In genomic region chr5:105011570-105011969, GRCm38 (mm10) we compare ENCODE assay signal across 29 mouse cellular contexts. TPM values are rescaled to one million over a fixed set of nuclear protein-coding genes. Genes with fewer than 3 reads are reported as not detected.
DNase-seq lines count a peak whose midpoint lies in the region; ATAC-seq and TF ChIP-seq lines count a peak whose summit lies in the region.
"Had no signal": no experiment of that assay in that cellular context is flagged by ENCODE, and none has a peak within 500 bp of the region (broad histone marks: within the 10 kb centered on the region; RNA-seq: fewer than 3 reads in every experiment).

No protein-coding gene starts in this region.

- no peak overlapping the region for H3K27ac ChIP-seq in liver, adult 2 months (replicated peaks; ENCODE audit: insufficient read depth, low read depth, low read length)
- peak overlapping the region; percentile 40 for H3K27ac ChIP-seq in bone marrow macrophage, adult 2 months (ENCODE audit: insufficient read depth, low read depth, low read length)
- no peak overlapping the region for H3K27ac ChIP-seq in forebrain, embryonic 10.5 days
- no peak overlapping the region for H3K27ac ChIP-seq in hindbrain, embryonic 12.5 days
- H3K27ac ChIP-seq: embryonic facial prominence, embryonic 10.5 days; embryonic facial prominence, embryonic 13.5 days; forebrain, embryonic 13.5 days; heart, embryonic 10.5 days; heart, embryonic 13.5 days; hindbrain, embryonic 15.5 days had no signal

- TF ChIP-seq CTCF in liver, adult 2 months (IDR thresholded peaks at IDR 0.05; ENCODE audit: low read depth, low read length), result no peak
- TF ChIP-seq CTCF in bone marrow macrophage, adult 2 months (IDR thresholded peaks at IDR 0.05; ENCODE audit: low read depth, low read length), result no peak

- no peaks in the 10 kb centered on the region for H3K79me2 ChIP-seq in liver, adult 2 months (ENCODE audit: control insufficient read depth, insufficient read depth, low read length)

- H3K4me3 ChIP-seq in liver, adult 2 months (ENCODE audit: insufficient read depth, low read depth, low read length), result no peak overlapping the region
- no peak overlapping the region for H3K4me3 ChIP-seq in bone marrow macrophage, adult 2 months (ENCODE audit: insufficient read depth, low read length)
- no peak overlapping the region for H3K4me3 ChIP-seq in forebrain, embryonic 10.5 days
- no peak overlapping the region for H3K4me3 ChIP-seq in hindbrain, embryonic 12.5 days
- H3K4me3 ChIP-seq: embryonic facial prominence, embryonic 10.5 days; embryonic facial prominence, embryonic 13.5 days; erythroblast, embryonic 14.5 days; forebrain, embryonic 13.5 days; heart, embryonic 10.5 days; heart, embryonic 13.5 days; hindbrain, embryonic 15.5 days had no signal

- peak; percentile 29 for DNase-seq in liver, adult 2 months (ENCODE audit: extremely low read depth, low read depth, low spot score)
- no peak for DNase-seq in liver
- no peak for DNase-seq in forebrain, embryonic 10.5 days (ENCODE audit: extremely low spot score, low spot score)
- DNase-seq: adrenal gland, adult 2 months; adrenal gland, postnatal 25 days; B cell, adult 2 months; cerebellum, adult 11 months; cerebellum, adult 2 months; cerebellum, adult 9-11 months; cerebellum, postnatal 25 days; embryo, embryonic 11 days; gastrocnemius, postnatal 10 days; gastrocnemius, postnatal 36 days; heart, adult 18-20 months; heart, postnatal 14 days; heart, postnatal 4 days had no signal

- peak; percentile 61 for ATAC-seq in megakaryocyte, adult 5-6 weeks (ENCODE audit: poor library complexity, severe bottlenecking)
- no peak for ATAC-seq in hindbrain, embryonic 12.5 days (ENCODE audit: low FRiP score)
- ATAC-seq: forebrain, embryonic 13.5 days; forebrain, embryonic 16.5 days; intestine, postnatal 0 days had no signal

- no peaks in the 10 kb centered on the region for H3K36me3 ChIP-seq in liver, adult 2 months (ENCODE audit: control insufficient read depth, insufficient read depth, low read length)
- H3K36me3 ChIP-seq in forebrain, embryonic 10.5 days (replicated peaks), result no peaks in the 10 kb centered on the region
- no peaks in the 10 kb centered on the region for H3K36me3 ChIP-seq in hindbrain, embryonic 12.5 days
- H3K36me3 ChIP-seq: embryonic facial prominence, embryonic 10.5 days; embryonic facial prominence, embryonic 13.5 days; heart, embryonic 10.5 days; heart, embryonic 13.5 days; hindbrain, embryonic 15.5 days had no signal

- 0 out of 2 replicates have a peak, but pooled peaks cover 3% of the 10 kb centered on the region for H3K9me3 ChIP-seq in forebrain, embryonic 10.5 days
- no peaks in the 10 kb centered on the region for H3K9me3 ChIP-seq in hindbrain, embryonic 12.5 days (replicated peaks)
- H3K9me3 ChIP-seq: embryonic facial prominence, embryonic 13.5 days; heart, embryonic 10.5 days; hindbrain, embryonic 15.5 days had no signal

- WGBS in liver, adult 2 months, result 87% methylated on average over 4 of the region's 4 CpGs
- WGBS in forebrain, embryonic 10.5 days, result 88% methylated on average over 4 of the region's 4 CpGs
- WGBS in hindbrain, embryonic 12.5 days, result 91% methylated on average over 4 of the region's 4 CpGs

- H3K27me3 ChIP-seq in liver, adult 2 months (ENCODE audit: control insufficient read depth, insufficient read depth, low read length), result no peaks in the 10 kb centered on the region
- H3K27me3 ChIP-seq in forebrain, embryonic 10.5 days (ENCODE audit: poor library complexity, severe bottlenecking), result no peaks in the 10 kb centered on the region
- no peaks in the 10 kb centered on the region for H3K27me3 ChIP-seq in hindbrain, embryonic 12.5 days
- H3K27me3 ChIP-seq: embryonic facial prominence, embryonic 13.5 days; forebrain, embryonic 13.5 days; heart, embryonic 13.5 days; hindbrain, embryonic 15.5 days had no signal

- no peak overlapping the region for H3K9ac ChIP-seq in liver, adult 2 months (ENCODE audit: low read depth, low read length)
- no peak overlapping the region for H3K9ac ChIP-seq in hindbrain, embryonic 12.5 days
- H3K9ac ChIP-seq: embryonic facial prominence, embryonic 13.5 days; forebrain, embryonic 13.5 days; heart, embryonic 13.5 days; hindbrain, embryonic 15.5 days had no signal

- no peak overlapping the region for H3K4me2 ChIP-seq in hindbrain, embryonic 12.5 days (replicated peaks)
- H3K4me2 ChIP-seq: embryonic facial prominence, embryonic 13.5 days; forebrain, embryonic 13.5 days; heart, embryonic 13.5 days; hindbrain, embryonic 15.5 days had no signal

- H3K4me1 ChIP-seq in liver, adult 2 months (ENCODE audit: control insufficient read depth, insufficient read depth, low read length), result no peaks in the 10 kb centered on the region
- peaks cover 9% of the 10 kb centered on the region for H3K4me1 ChIP-seq in bone marrow macrophage, adult 2 months (ENCODE audit: control insufficient read depth, insufficient read depth, low read length)
- no peaks in the 10 kb centered on the region for H3K4me1 ChIP-seq in forebrain, embryonic 10.5 days
- no peaks in the 10 kb centered on the region for H3K4me1 ChIP-seq in hindbrain, embryonic 12.5 days
- H3K4me1 ChIP-seq: embryonic facial prominence, embryonic 10.5 days; embryonic facial prominence, embryonic 13.5 days; forebrain, embryonic 13.5 days; heart, embryonic 10.5 days; heart, embryonic 13.5 days; hindbrain, embryonic 15.5 days had no signal

- no peak for TF ChIP-seq POLR2A in liver, adult 2 months (IDR thresholded peaks at IDR 0.05; ENCODE audit: extremely low read depth, insufficient read depth, low read length)
- no peak for TF ChIP-seq POLR2A in bone marrow macrophage, adult 2 months (IDR thresholded peaks at IDR 0.05; ENCODE audit: borderline replicate concordance, low read depth, low read length)

RNA-seq across cellular contexts. Expression of gene Abcg3, which starts 29.1 kb away (rescaled TPM):
- total RNA-seq in liver, adult 2 months (2014; rRNA removed), result 5.0 and 5.7 TPM in 2 replicates
- polyA plus RNA-seq in liver, adult 2 months (2012; rRNA removed), result 0.29 and 0.48 TPM in 2 replicates
- 6.9 and 8.9 TPM in 2 replicates for polyA plus RNA-seq in bone marrow macrophage, adult 2 months (2012; ENCODE audit: insufficient read depth, insufficient read length, missing spikeins)
- total RNA-seq in megakaryocyte, adult 5-6 weeks (2015), result 3.0 and 3.5 TPM in 2 replicates
- 5.3 and 6.4 TPM in 2 replicates for total RNA-seq in megakaryocyte, adult 5-6 weeks (2017)
- polyA plus RNA-seq in forebrain, embryonic 10.5 days (2016; fragmentation: Nextera tagmentation; extraction: Ambion mirVana), result 0.20 and 0.31 TPM in 2 replicates
- 0.65 and 0.94 TPM in 2 replicates for polyA plus RNA-seq in hindbrain, embryonic 12.5 days (2016; fragmentation: Nextera tagmentation; extraction: Ambion mirVana)
- total RNA-seq: MEL had no signal
- polyA plus RNA-seq: erythroblast, embryonic 14.5 days had no signal
